Mouse (Mus musculus) heart, postnatal 0 days (tissue): ENCODE data around the gene Cir1.

Source experiments
- CTCF ChIP-seq: IDR thresholded peaks from 2 replicates; pipeline ENCODE4 v1.5.1; 2016; ENCODE audit warnings: antibody characterized with exemption, control low read depth, low read depth
- EP300 ChIP-seq: IDR thresholded peaks from 2 replicates; pipeline ENCODE4 v1.6.1; 2016; ENCODE audit warnings: antibody characterized with exemption, low read depth

- TF ChIP-seq EP300: no peak
- no peak for TF ChIP-seq CTCF
Measured at GRCm38 (mm10) chr2:73346345-73347086, 34.0 kb upstream of the Cir1 start.
